Mouse (Mus musculus) hindbrain, embryonic 16.5 days (tissue): ENCODE data around the gene Nck1. TPM values are rescaled to one million over a fixed set of nuclear protein-coding genes. Genes with fewer than 3 reads are reported as not detected.

ENCODE experiments used
- ATAC-seq: fragments of 200-750 bp; cut with Nextera tagmentation; 2 replicates; pipeline ENCODE4 v1.8.0; 2017; ENCODE audit warnings: moderate TSS enrichment, moderate library complexity
- H3K27ac ChIP-seq: fragments of 300-500 bp; sonication (generic); 2 replicates; pipeline ENCODE4 v1.5.1; 2014; ENCODE audit warnings: low read depth, mild to moderate bottlenecking, control low read depth, low read length, moderate library complexity
- H3K27me3 ChIP-seq: fragments of 300-500 bp; sonication (generic); replicated peaks from 2 replicates; pipeline ENCODE4 v1.6.1; 2014; ENCODE audit warnings: low read length; ENCODE audit not compliant: control insufficient read depth, insufficient read depth
- H3K36me3 ChIP-seq: fragments of 300-500 bp; sonication (generic); 2 replicates; pipeline ENCODE4 v1.6.1; 2014; ENCODE audit warnings: mild to moderate bottlenecking, low read length, moderate library complexity, mixed read lengths; ENCODE audit not compliant: control insufficient read depth, insufficient read depth
- H3K4me1 ChIP-seq: fragments of 300-500 bp; sonication (generic); 2 replicates; pipeline ENCODE4 v1.6.1; 2014; ENCODE audit warnings: low read depth, low read length; ENCODE audit not compliant: control insufficient read depth, insufficient read depth
- H3K4me2 ChIP-seq: fragments of 300-500 bp; sonication (generic); 2 replicates; pipeline ENCODE4 v1.6.1; 2014; ENCODE audit warnings: mild to moderate bottlenecking, low read length, control low read depth, moderate library complexity
- H3K4me3 ChIP-seq: fragments of 300-500 bp; sonication (generic); 2 replicates; pipeline ENCODE4 v1.5.1; 2014; ENCODE audit warnings: mild to moderate bottlenecking, low read length, control low read depth, moderate library complexity
- H3K9ac ChIP-seq: fragments of 300-500 bp; sonication (generic); 2 replicates; pipeline ENCODE4 v1.6.1; 2014; ENCODE audit warnings: low read depth, mild to moderate bottlenecking, control low read depth, low read length, moderate library complexity
- H3K9me3 ChIP-seq: fragments of 300-500 bp; sonication (generic); 2 replicates; pipeline ENCODE4 v1.6.1; 2014; ENCODE audit warnings: mild to moderate bottlenecking, low read length, moderate library complexity; ENCODE audit not compliant: control insufficient read depth
- WGBS: fragments of 180-500 bp; shearing (Covaris S2); extraction: QIAGEN DNeasy Blood & Tissue Kit; methylation state at CpG from one replicate; pipeline ENCODE4 v1.1.7; 2014; 5-methylcytosine and 5-hydroxymethylcytosine counted together
- polyA plus RNA-seq: library from polyadenylated mRNA; unstranded; fragments of >200 nt; fragmentation: Nextera tagmentation; extraction: Ambion mirVana; gene quantifications from 2 replicates; pipeline ENCODE4 v1.2.1, GENCODE M21; 2015

The Nck1 gene
- polyA plus RNA-seq, 1 experiment from 2014 or later, result 60.3 TPM

- H3K4me2 ChIP-seq, result peak overlapping the region; percentile 78
- no peaks in the 10 kb centered on the region for H3K36me3 ChIP-seq
- H3K4me1 ChIP-seq, result peaks cover 8% of the 10 kb centered on the region; the same call in 1 of the 2 replicates
- WGBS, result 77% methylated on average over 1 of the region's 1 CpGs
- no peaks in the 10 kb centered on the region for H3K27me3 ChIP-seq
- peak overlapping the region; percentile 75 for H3K4me3 ChIP-seq
- H3K27ac ChIP-seq, result no peak overlapping the region; the same call in 1 of the 2 replicates
- no peak overlapping the region for H3K9ac ChIP-seq
- no peak for ATAC-seq
- H3K9me3 ChIP-seq, result no peaks in the 10 kb centered on the region
Observed at GRCm38 (mm10) chr9:100571511-100571910, 25.6 kb upstream of the Nck1 start.

- H3K9me3 ChIP-seq, result no peaks in the 10 kb centered on the region
- H3K4me2 ChIP-seq, result peak within 1 kb of the TSS; percentile 78
- H3K36me3 ChIP-seq, result no peaks in the 10 kb centered on the region
- under 1% methylated on average over 46 of the region's 55 CpGs for WGBS
- peaks cover 8% of the 10 kb centered on the region; the same call in 1 of the 2 replicates for H3K4me1 ChIP-seq
- peak within 1 kb of the TSS; percentile 81 for H3K9ac ChIP-seq
- peak within 1 kb of the TSS; percentile 62; the same call in 1 of the 2 replicates for H3K27ac ChIP-seq
- no peaks in the 10 kb centered on the region for H3K27me3 ChIP-seq
- H3K4me3 ChIP-seq, result peak within 1 kb of the TSS; percentile 75
- peak; percentile 92 for ATAC-seq
Observed at GRCm38 (mm10) chr9:100570626-100571233, 24.8 kb upstream of the Nck1 start, which contains the start of gene Slc35g2. Slc35g2 (minus strand) TSS chr9:100571090.

GRCm38 (mm10) chr9:100569798-100570625 lies 24.1 kb upstream of the Nck1 start:
- ATAC-seq, result peak; percentile 75
- WGBS, result 8% methylated on average over 32 of the region's 32 CpGs
- peaks cover 8% of the 10 kb centered on the region; the same call in 1 of the 2 replicates for H3K4me1 ChIP-seq
- H3K27ac ChIP-seq, result peak overlapping the region; percentile 62; the same call in 1 of the 2 replicates
- peak overlapping the region; percentile 75 for H3K4me3 ChIP-seq
- H3K9ac ChIP-seq, result peak overlapping the region; percentile 81
- H3K27me3 ChIP-seq, result no peaks in the 10 kb centered on the region
- peak overlapping the region; percentile 78 for H3K4me2 ChIP-seq
- H3K36me3 ChIP-seq, result no peaks in the 10 kb centered on the region
- no peaks in the 10 kb centered on the region for H3K9me3 ChIP-seq

GRCm38 (mm10) chr9:100560251-100560890 lies 14.4 kb upstream of the Nck1 start:
- ATAC-seq, result no peak
- H3K4me3 ChIP-seq, result no peak overlapping the region
- no peaks in the 10 kb centered on the region for H3K9me3 ChIP-seq
- H3K4me2 ChIP-seq, result no peak overlapping the region
- WGBS, result 75% methylated on average over 10 of the region's 10 CpGs
- no peak overlapping the region for H3K27ac ChIP-seq
- H3K27me3 ChIP-seq, result no peaks in the 10 kb centered on the region
- H3K9ac ChIP-seq, result no peak overlapping the region
- H3K4me1 ChIP-seq, result no peaks in the 10 kb centered on the region
- H3K36me3 ChIP-seq, result no peaks in the 10 kb centered on the region

GRCm38 (mm10) chr9:100558991-100559390 lies 13.1 kb upstream of the Nck1 start:
- Histone ChIP-seq H3K27me3 (no peaks in the 10 kb centered on the region), H3K9me3 (no peaks in the 10 kb centered on the region), H3K4me1 (no peaks in the 10 kb centered on the region), H3K4me2 (no peak overlapping the region), H3K36me3 (no peaks in the 10 kb centered on the region), H3K9ac (no peak overlapping the region), H3K4me3 (no peak overlapping the region), H3K27ac (no peak overlapping the region)
- no peak for ATAC-seq

- H3K4me2 ChIP-seq, result no peak overlapping the region
- WGBS, result 84% methylated on average over 4 of the region's 4 CpGs
- H3K9me3 ChIP-seq, result peaks cover 1% of the 10 kb centered on the region; the same call in 1 of the 2 replicates
- peaks cover 2% of the 10 kb centered on the region for H3K36me3 ChIP-seq
- H3K4me1 ChIP-seq, result no peaks in the 10 kb centered on the region
- no peak overlapping the region for H3K4me3 ChIP-seq
- no peak overlapping the region for H3K9ac ChIP-seq
- no peak overlapping the region for H3K27ac ChIP-seq
- H3K27me3 ChIP-seq, result no peaks in the 10 kb centered on the region
- ATAC-seq, result no peak
Observed at GRCm38 (mm10) chr9:100558023-100558573, 12.2 kb upstream of the Nck1 start.

- Histone ChIP-seq H3K27ac (no peak overlapping the region), H3K9me3 (peaks cover 8% of the 10 kb centered on the region; the same call in 1 of the 2 replicates), H3K4me1 (no peaks in the 10 kb centered on the region), H3K9ac (no peak overlapping the region), H3K36me3 (peaks cover 13% of the 10 kb centered on the region), H3K4me3 (no peak overlapping the region), H3K27me3 (no peaks in the 10 kb centered on the region), H3K4me2 (no peak overlapping the region)
- WGBS, result 81% methylated on average over 5 of the region's 5 CpGs
- no peak for ATAC-seq
Observed at GRCm38 (mm10) chr9:100555686-100556085, 9.8 kb upstream of the Nck1 start.

- Histone ChIP-seq H3K27ac (no peak overlapping the region), H3K9ac (no peak overlapping the region), H3K4me2 (no peak overlapping the region), H3K27me3 (no peaks in the 10 kb centered on the region), H3K4me3 (no peak overlapping the region), H3K4me1 (peaks cover 17% of the 10 kb centered on the region), H3K36me3 (peaks cover 22% of the 10 kb centered on the region), H3K9me3 (peaks cover 17% of the 10 kb centered on the region)
- ATAC-seq, result no peak
- 92% methylated on average over 2 of the region's 2 CpGs for WGBS
Observed at GRCm38 (mm10) chr9:100548313-100548712, 2.4 kb upstream of the Nck1 start.

- peak; percentile 37; the same call in 1 of the 2 replicates for ATAC-seq
- WGBS, result 13% methylated on average over 9 of the region's 9 CpGs
- peaks cover 17% of the 10 kb centered on the region for H3K4me1 ChIP-seq
- H3K4me3 ChIP-seq, result peak overlapping the region; percentile 97
- peaks cover 13% of the 10 kb centered on the region for H3K36me3 ChIP-seq
- H3K9ac ChIP-seq, result peak overlapping the region; percentile 74
- H3K9me3 ChIP-seq, result peaks cover 13% of the 10 kb centered on the region
- no peaks in the 10 kb centered on the region for H3K27me3 ChIP-seq
- peak overlapping the region; percentile 90 for H3K27ac ChIP-seq
- peak overlapping the region; percentile 90 for H3K4me2 ChIP-seq
Observed at GRCm38 (mm10) chr9:100546594-100546910, 618 bp upstream of the Nck1 start.
